Mouse (Mus musculus): Measurements from ENCODE around the gene Cenpa. TPM values are rescaled to one million over a fixed set of nuclear protein-coding genes. Genes with fewer than 3 reads are reported as not detected.
"Not testable (repeated sequence)": the region's sequence is repeated elsewhere in the genome, so short reads cannot be mapped to it uniquely, and the experiment has no call there.

Cenpa gene
- polyA plus RNA-seq, 1 experiment = 2.3 TPM

GRCm38 (mm10) chr5:30683993-30684392 is 17.4 kb downstream of the Cenpa start:
- Histone ChIP-seq H3K4me3 (replicated peaks; ENCODE audit: insufficient read depth, low read depth, low read length) (no peak overlapping the region), H3K4me1 (ENCODE audit: control insufficient read depth, insufficient read depth, low read length) (no peaks in the 10 kb centered on the region), H3K27me3 (ENCODE audit: control insufficient read depth, insufficient read depth, low read length) (no peaks in the 10 kb centered on the region), H3K27ac (ENCODE audit: insufficient read depth, low read length) (no peak overlapping the region)
- DNase-seq = no peak
- WGBS = 76% methylated on average over 3 of the region's 3 CpGs
- TF ChIP-seq CTCF (IDR thresholded peaks at IDR 0.05; ENCODE audit: borderline replicate concordance, insufficient read depth, low read depth, low read length) (no peak), POLR2A (IDR thresholded peaks at IDR 0.05; ENCODE audit: borderline replicate concordance, insufficient read depth, low read length) (no peak)

GRCm38 (mm10) chr5:30686781-30687180 is 20.2 kb downstream of the Cenpa start:
- Histone ChIP-seq H3K27me3 (ENCODE audit: control insufficient read depth, insufficient read depth, low read length) (no peaks in the 10 kb centered on the region), H3K4me1 (ENCODE audit: control insufficient read depth, insufficient read depth, low read length) (no peaks in the 10 kb centered on the region), H3K27ac (ENCODE audit: insufficient read depth, low read length) (no peak overlapping the region), H3K4me3 (replicated peaks; ENCODE audit: insufficient read depth, low read depth, low read length) (no peak overlapping the region)
- no peak for DNase-seq
- no peak for TF ChIP-seq POLR2A (IDR thresholded peaks at IDR 0.05; ENCODE audit: borderline replicate concordance, insufficient read depth, low read length)
- TF ChIP-seq CTCF (IDR thresholded peaks at IDR 0.05; ENCODE audit: borderline replicate concordance, insufficient read depth, low read depth, low read length) = peak; percentile 53; the same call in 1 of the 2 replicates
- 66% methylated on average over 3 of the region's 3 CpGs for WGBS

GRCm38 (mm10) chr5:30700361-30701000 is 33.9 kb downstream of the Cenpa start:
- no peak for TF ChIP-seq POLR2A (IDR thresholded peaks at IDR 0.05; ENCODE audit: borderline replicate concordance, insufficient read depth, low read length)
- TF ChIP-seq CTCF (IDR thresholded peaks at IDR 0.05; ENCODE audit: borderline replicate concordance, insufficient read depth, low read depth, low read length) = no peak
- 83% methylated on average over 8 of the region's 8 CpGs for WGBS
- Histone ChIP-seq H3K4me3 (replicated peaks; ENCODE audit: insufficient read depth, low read depth, low read length) (no peak overlapping the region), H3K27me3 (ENCODE audit: control insufficient read depth, insufficient read depth, low read length) (no peaks in the 10 kb centered on the region), H3K27ac (ENCODE audit: insufficient read depth, low read length) (no peak overlapping the region), H3K4me1 (ENCODE audit: control insufficient read depth, insufficient read depth, low read length) (no peaks in the 10 kb centered on the region)
- no peak for DNase-seq

- WGBS = 50% methylated on average over 4 of the region's 4 CpGs
- not testable (repeated sequence) for H3K27me3 ChIP-seq (ENCODE audit: control insufficient read depth, insufficient read depth, low read length); H3K4me1 ChIP-seq (ENCODE audit: control insufficient read depth, insufficient read depth, low read length); DNase-seq; H3K4me3 ChIP-seq (replicated peaks; ENCODE audit: insufficient read depth, low read depth, low read length); H3K27ac ChIP-seq (ENCODE audit: insufficient read depth, low read length)
Observed at GRCm38 (mm10) chr5:30701373-30701772, 34.8 kb downstream of the Cenpa start.

DNA sequence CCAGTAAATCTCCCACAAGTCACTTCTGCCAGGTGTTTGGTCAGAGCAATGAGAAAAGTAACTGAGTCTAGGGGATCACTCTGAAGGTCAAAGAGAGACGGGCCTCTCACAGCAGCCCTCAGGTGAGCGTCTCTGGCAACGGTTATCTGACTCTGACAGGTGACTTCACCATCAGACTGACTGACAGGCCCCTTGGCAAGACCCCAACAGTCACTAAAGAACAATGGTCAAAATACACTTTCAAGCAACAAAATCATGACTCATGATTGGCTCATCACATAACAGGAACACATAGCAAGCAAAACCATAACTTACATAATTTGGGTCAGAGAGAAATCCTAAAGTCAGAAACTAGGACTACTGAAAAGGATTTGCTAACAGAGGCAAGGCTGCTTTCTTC is 35.3 kb downstream of the Cenpa start:
- WGBS = 92% methylated on average over 3 of the region's 3 CpGs
- Histone ChIP-seq H3K4me1 (ENCODE audit: control insufficient read depth, insufficient read depth, low read length) (no peaks in the 10 kb centered on the region), H3K4me3 (replicated peaks; ENCODE audit: insufficient read depth, low read depth, low read length) (no peak overlapping the region), H3K27me3 (ENCODE audit: control insufficient read depth, insufficient read depth, low read length) (no peaks in the 10 kb centered on the region), H3K27ac (ENCODE audit: insufficient read depth, low read length) (no peak overlapping the region)
- no peak for DNase-seq
- TF ChIP-seq POLR2A (IDR thresholded peaks at IDR 0.05; ENCODE audit: borderline replicate concordance, insufficient read depth, low read length) (no peak), CTCF (IDR thresholded peaks at IDR 0.05; ENCODE audit: borderline replicate concordance, insufficient read depth, low read depth, low read length) (no peak)

GRCm38 (mm10) chr5:30709744-30710383 is 43.3 kb downstream of the Cenpa start:
- peak; percentile 84 to 85 for DNase-seq
- Histone ChIP-seq H3K4me3 (replicated peaks; ENCODE audit: insufficient read depth, low read depth, low read length) (no peak overlapping the region), H3K27ac (ENCODE audit: insufficient read depth, low read length) (no peak overlapping the region), H3K4me1 (ENCODE audit: control insufficient read depth, insufficient read depth, low read length) (no peaks in the 10 kb centered on the region), H3K27me3 (ENCODE audit: control insufficient read depth, insufficient read depth, low read length) (no peaks in the 10 kb centered on the region)
- TF ChIP-seq POLR2A (IDR thresholded peaks at IDR 0.05; ENCODE audit: borderline replicate concordance, insufficient read depth, low read length) = no peak
- TF ChIP-seq CTCF (IDR thresholded peaks at IDR 0.05; ENCODE audit: borderline replicate concordance, insufficient read depth, low read depth, low read length) = peak; percentile 84
- 3% methylated on average over 13 of the region's 13 CpGs for WGBS

DNA sequence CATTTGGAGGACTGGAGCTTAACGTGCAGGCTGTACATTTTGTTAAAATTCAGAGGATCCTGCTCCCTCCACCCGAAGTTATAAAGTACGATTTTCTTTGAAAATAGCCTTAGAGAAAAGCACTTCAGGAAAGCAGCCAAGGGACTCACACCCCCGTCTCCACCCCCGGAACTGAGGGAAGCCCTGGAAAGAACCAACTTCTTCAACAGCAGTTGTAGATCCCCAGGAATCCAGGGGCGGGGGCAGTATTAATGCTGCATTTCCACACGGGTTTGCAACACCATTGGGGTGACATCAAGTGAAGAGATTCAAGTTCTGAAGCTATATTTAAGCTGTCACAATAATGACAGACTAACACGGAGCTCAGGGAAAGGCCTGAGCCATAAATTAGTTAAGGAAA is 43.9 kb downstream of the Cenpa start:
- Histone ChIP-seq H3K4me3 (replicated peaks; ENCODE audit: insufficient read depth, low read depth, low read length) (no peak overlapping the region), H3K27ac (ENCODE audit: insufficient read depth, low read length) (no peak overlapping the region), H3K27me3 (ENCODE audit: control insufficient read depth, insufficient read depth, low read length) (no peaks in the 10 kb centered on the region), H3K4me1 (ENCODE audit: control insufficient read depth, insufficient read depth, low read length) (no peaks in the 10 kb centered on the region)
- DNase-seq = peak; percentile 11 to 28
- TF ChIP-seq POLR2A (IDR thresholded peaks at IDR 0.05; ENCODE audit: borderline replicate concordance, insufficient read depth, low read length) (no peak), CTCF (IDR thresholded peaks at IDR 0.05; ENCODE audit: borderline replicate concordance, insufficient read depth, low read depth, low read length) (no peak)
- 32% methylated on average over 8 of the region's 8 CpGs for WGBS
